Mouse (Mus musculus) testis, adult 2 months (tissue): ENCODE measurements around the gene Gnai3.

ENCODE experiments used
- CTCF ChIP-seq: fragments of 200-500 bp; IDR thresholded peaks from 2 replicates; pipeline ENCODE4 v1.5.1; 2012; ENCODE audit warnings: low read depth, mild to moderate bottlenecking, inconsistent platforms, low read length, moderate library complexity; ENCODE audit not compliant: control insufficient read depth, insufficient read depth, insufficient replicate concordance
- POLR2A ChIP-seq: fragments of 200-500 bp; IDR thresholded peaks from 2 replicates; pipeline ENCODE4 v1.6.1; 2012; ENCODE audit warnings: low read depth, mild to moderate bottlenecking, inconsistent platforms, low read length, moderate library complexity; ENCODE audit not compliant: control insufficient read depth

DNA sequence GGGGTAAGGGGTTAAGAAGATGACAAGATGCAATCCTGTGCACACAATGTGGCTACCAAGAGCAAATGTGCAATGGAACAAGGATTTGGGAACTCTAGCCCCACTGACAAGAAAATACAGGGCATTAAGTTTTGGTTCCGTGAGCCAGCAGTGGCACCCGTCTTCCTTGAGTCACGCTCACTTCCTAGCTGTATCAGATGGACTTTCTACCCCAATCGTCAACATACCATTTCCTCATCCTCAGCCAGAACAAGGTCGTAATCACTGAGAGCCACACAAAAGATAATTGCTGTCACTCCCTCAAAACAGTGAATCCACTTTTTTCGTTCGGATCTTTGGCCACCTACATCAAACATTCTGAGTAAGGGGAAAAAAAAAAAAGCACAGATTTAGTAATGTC lies 33.7 kb downstream of the Gnai3 start:
- no peak for TF ChIP-seq CTCF
- no peak for TF ChIP-seq POLR2A
